Mouse (Mus musculus) C2C12 (cell line): ENCODE measurements around the gene 9530077C05Rik.
A peak's percentile ranks its signal among the peaks of the same experiment; 100 is the strongest.

Experiments used
- CEBPB ChIP-seq: IDR thresholded peaks from one replicate; pipeline ENCODE4 v1.6.1; 2011; ENCODE audit warnings: low read depth, mild to moderate bottlenecking, control low read depth, moderate library complexity
- CTCF ChIP-seq: IDR thresholded peaks from one replicate; pipeline ENCODE4 v1.5.1; 2011; ENCODE audit not compliant: control insufficient read depth, insufficient read depth, insufficient read length
- FOSL1 ChIP-seq: IDR thresholded peaks from one replicate; pipeline ENCODE4 v1.8.0; 2011; ENCODE audit warnings: mild to moderate bottlenecking, low read length; ENCODE audit not compliant: poor library complexity, insufficient read depth, severe bottlenecking
- MAX ChIP-seq: IDR thresholded peaks from one replicate; pipeline ENCODE4 v1.6.1; 2011; ENCODE audit warnings: mild to moderate bottlenecking, control low read depth
- MYOD1 ChIP-seq: IDR thresholded peaks from one replicate; pipeline ENCODE4 v1.6.1; 2011; ENCODE audit warnings: low read depth; ENCODE audit not compliant: control insufficient read depth, insufficient read length
- MYOG ChIP-seq: IDR thresholded peaks from one replicate; pipeline ENCODE4 v1.6.1; 2011; ENCODE audit not compliant: control insufficient read depth, insufficient read length; ENCODE audit errors: extremely low read depth
- USF1 ChIP-seq: IDR thresholded peaks from one replicate; pipeline ENCODE4 v1.6.1; 2011; ENCODE audit warnings: low read depth, mild to moderate bottlenecking, control low read depth, moderate library complexity

DNA sequence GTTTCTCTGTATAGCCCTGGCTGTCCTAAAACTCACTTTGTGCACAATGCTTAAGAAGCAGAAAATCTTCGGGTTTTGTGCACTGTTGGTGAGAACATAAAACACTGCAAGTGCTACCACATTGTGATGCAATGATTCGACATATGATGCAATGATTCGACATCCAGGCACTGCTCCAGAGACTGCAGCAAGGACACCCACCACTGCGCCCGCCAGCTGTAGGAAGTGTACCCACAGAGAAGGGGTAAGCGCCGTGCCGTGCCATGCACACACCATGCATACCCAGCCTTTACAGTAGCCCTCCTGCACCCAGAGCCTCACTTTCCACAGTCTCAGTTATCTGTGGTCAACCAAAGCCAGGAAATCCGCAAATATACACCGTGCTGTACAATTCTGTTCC, 44.7 kb upstream of the 9530077C05Rik start:
- TF ChIP-seq CTCF (no peak), FOSL1 (no peak), MYOD1 (no peak), CEBPB (peak; percentile 31), USF1 (no peak), MAX (no peak), MYOG (no peak)
